Mouse (Mus musculus): ENCODE data around the gene Pax5.
A peak's percentile ranks its signal among the peaks of the same experiment; 100 is the strongest.
"Not testable (repeated sequence)": the region's sequence is repeated elsewhere in the genome, so short reads cannot be mapped to it uniquely, and the experiment has no call there.

Pax5 gene

GRCm38 (mm10) chr4:44709740-44710700 is at the start of gene Pax5:
Pax5 (minus strand) TSS chr4:44710487.
- no peak for DNase-seq (ENCODE audit: low spot score)

GRCm38 (mm10) chr4:44757131-44757530 is 46.8 kb upstream of the Pax5 start:
- DNase-seq (ENCODE audit: low spot score): not testable (repeated sequence)

GRCm38 (mm10) chr4:44756134-44756951 is 46.1 kb upstream of the Pax5 start:
- DNase-seq (ENCODE audit: low spot score): peak; percentile 95

- DNase-seq (ENCODE audit: low spot score): no peak
These were observed 45.4 kb upstream of the Pax5 start, which contains the start of gene Zcchc7 for GRCm38 (mm10) chr4:44755553-44756133. Zcchc7 (plus strand) TSS chr4:44755877.

GRCm38 (mm10) chr4:44740471-44740870 is 30.2 kb upstream of the Pax5 start:
- DNase-seq (ENCODE audit: low spot score): no peak

GRCm38 (mm10) chr4:44721237-44721636 is 10.9 kb upstream of the Pax5 start:
- DNase-seq (ENCODE audit: low spot score): no peak

- no peak for DNase-seq (ENCODE audit: low spot score)
These were observed 9.8 kb upstream of the Pax5 start for GRCm38 (mm10) chr4:44720046-44720445.

- DNase-seq (ENCODE audit: low spot score): no peak
These were observed 7.4 kb upstream of the Pax5 start for GRCm38 (mm10) chr4:44717676-44718075.

GRCm38 (mm10) chr4:44716391-44716790 is 6.1 kb upstream of the Pax5 start:
- DNase-seq (ENCODE audit: low spot score): no peak

GRCm38 (mm10) chr4:44715621-44716160 is 5.4 kb upstream of the Pax5 start:
- DNase-seq (ENCODE audit: low spot score): no peak

GRCm38 (mm10) chr4:44714111-44714621 is 3.9 kb upstream of the Pax5 start:
- no peak for DNase-seq (ENCODE audit: low spot score)

- no peak for DNase-seq (ENCODE audit: low spot score)
These were observed 3.3 kb upstream of the Pax5 start for GRCm38 (mm10) chr4:44713554-44714051.

- DNase-seq (ENCODE audit: low spot score): no peak
These were observed 2.7 kb upstream of the Pax5 start for GRCm38 (mm10) chr4:44712786-44713553.

GRCm38 (mm10) chr4:44712051-44712700 is 1.9 kb upstream of the Pax5 start:
- DNase-seq (ENCODE audit: low spot score): no peak

GRCm38 (mm10) chr4:44711136-44711900 is 1.0 kb upstream of the Pax5 start:
- no peak for DNase-seq (ENCODE audit: low spot score)

GRCm38 (mm10) chr4:44710701-44711097 is 412 bp upstream of the Pax5 start:
- DNase-seq (ENCODE audit: low spot score): no peak

- DNase-seq (ENCODE audit: low spot score): no peak
These were observed 1.1 kb downstream of the Pax5 start for GRCm38 (mm10) chr4:44709091-44709695.

GRCm38 (mm10) chr4:44708311-44708710 is 2.0 kb downstream of the Pax5 start:
- DNase-seq (ENCODE audit: low spot score): no peak

GRCm38 (mm10) chr4:44706865-44707264 is 3.4 kb downstream of the Pax5 start:
- DNase-seq (ENCODE audit: low spot score): no peak
